Mouse (Mus musculus) liver, adult (tissue): ENCODE results near the gene Capzb.

ENCODE experiments used
- GATA4 ChIP-seq: IDR thresholded peaks from 2 replicates; pipeline ENCODE4 v1.6.1; 2014; ENCODE audit warnings: mild to moderate bottlenecking, low read length; ENCODE audit not compliant: insufficient replicate concordance

Capzb gene

GRCm38 (mm10) chr4:139175061-139175971 is 17.4 kb upstream of the Capzb start:
- TF ChIP-seq GATA4: no peak

GRCm38 (mm10) chr4:139176023-139176422 is 16.7 kb upstream of the Capzb start:
- TF ChIP-seq GATA4: peak; percentile 32; the same call in 1 of the 2 replicates

- TF ChIP-seq GATA4: no peak
Measured at GRCm38 (mm10) chr4:139177921-139178320, 14.8 kb upstream of the Capzb start.

GRCm38 (mm10) chr4:139178377-139178776 is 14.3 kb upstream of the Capzb start:
- no peak for TF ChIP-seq GATA4

- TF ChIP-seq GATA4: no peak
Measured at GRCm38 (mm10) chr4:139179218-139179617, 13.5 kb upstream of the Capzb start.

GRCm38 (mm10) chr4:139179731-139180625 is 12.7 kb upstream of the Capzb start:
- TF ChIP-seq GATA4: no peak; the same call in 1 of the 2 replicates

GRCm38 (mm10) chr4:139182511-139182910 is 10.2 kb upstream of the Capzb start:
- no peak for TF ChIP-seq GATA4

- no peak for TF ChIP-seq GATA4
Measured at GRCm38 (mm10) chr4:139185766-139186442, 6.8 kb upstream of the Capzb start.

GRCm38 (mm10) chr4:139187930-139188329 is 4.8 kb upstream of the Capzb start:
- TF ChIP-seq GATA4: no peak

GRCm38 (mm10) chr4:139191605-139192498 is 847 bp upstream of the Capzb start:
- no peak for TF ChIP-seq GATA4

GRCm38 (mm10) chr4:139193176-139194093 is 736 bp downstream of the Capzb start:
- no peak for TF ChIP-seq GATA4

- TF ChIP-seq GATA4: no peak
Measured at GRCm38 (mm10) chr4:139195101-139195500, 2.4 kb downstream of the Capzb start.

- TF ChIP-seq GATA4: no peak
Measured at GRCm38 (mm10) chr4:139196464-139196863, 3.8 kb downstream of the Capzb start.
